Mouse (Mus musculus): ENCODE data around the gene Tas2r134.

Gene Tas2r134

DNA sequence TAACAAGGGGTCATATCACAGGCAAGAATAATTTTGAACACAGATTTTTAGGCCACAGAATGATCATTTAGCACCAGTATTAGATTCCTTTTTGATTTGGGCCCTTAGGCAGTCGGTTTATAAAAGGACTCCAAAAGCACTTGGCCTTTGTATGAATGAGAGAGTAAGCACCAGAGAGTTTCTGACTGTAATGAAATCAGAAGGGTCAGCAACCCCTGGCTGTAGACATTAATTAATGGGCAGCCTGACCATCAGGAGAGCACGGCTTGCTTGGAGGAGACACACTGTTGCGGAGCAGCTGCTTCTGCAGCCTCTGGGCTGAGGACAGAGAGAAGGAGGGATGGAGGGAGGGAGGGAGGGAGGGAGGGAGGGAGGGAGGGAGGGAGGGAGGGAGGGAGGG lies 30.4 kb downstream of the Tas2r134 start:
- DNase-seq = peak; percentile 20 to 29

DNA sequence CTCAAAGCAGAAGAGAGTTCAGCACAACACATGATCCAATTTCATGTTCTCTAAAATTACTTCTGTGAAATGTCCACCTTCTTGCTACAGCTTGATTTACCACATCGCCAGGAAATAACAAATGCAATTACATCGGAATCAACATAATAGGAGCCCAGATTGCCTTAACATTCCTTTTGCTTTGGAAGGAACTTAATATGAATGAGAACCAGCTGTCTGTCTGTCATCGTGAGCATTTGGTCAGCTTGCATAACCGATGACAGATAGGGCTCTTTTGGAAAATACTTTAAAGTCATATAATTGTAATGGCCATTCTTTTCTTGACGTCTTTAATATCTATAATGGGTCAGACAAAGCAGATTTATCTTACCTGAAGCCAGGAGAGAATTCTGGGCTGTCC lies 31.0 kb downstream of the Tas2r134 start:
- no peak for DNase-seq

DNA sequence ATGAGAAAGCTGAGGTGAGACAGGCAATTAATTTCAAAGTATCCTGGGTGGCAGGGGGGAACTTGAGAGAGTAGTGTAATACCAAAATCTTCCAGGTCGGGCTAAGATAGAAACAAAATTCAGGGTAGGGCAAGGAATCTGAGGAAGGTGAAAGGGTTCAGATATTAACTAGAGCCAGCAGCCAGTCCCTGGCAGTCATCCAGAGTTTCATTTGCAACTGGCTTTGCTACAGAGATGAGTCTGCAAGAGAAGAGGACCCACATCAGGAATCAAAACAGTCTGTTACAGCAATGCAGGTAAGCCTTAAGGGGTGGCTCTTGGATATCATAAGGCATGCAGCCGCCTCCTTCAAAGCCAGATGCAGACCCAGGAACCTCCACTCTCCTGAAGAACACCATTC lies 47.0 kb downstream of the Tas2r134 start:
- peak; percentile 44 to 45 for DNase-seq

Measured in cerebellum, postnatal 10 days (tissue).